Mouse (Mus musculus) mesoderm, embryonic 11.5 days (tissue): ENCODE results near the gene Btd.
"Not testable (repeated sequence)": the region's sequence is repeated elsewhere in the genome, so short reads cannot be mapped to it uniquely, and the experiment has no call there.

Source experiments
- DNase-seq: peaks from one replicate; pipeline ENCODE4 v3.0.0-alpha.2; 2012; ENCODE audit warnings: low read depth, low spot score

Gene Btd

GRCm38 (mm10) chr14:31640890-31641505 lies at the start of gene Btd, which contains the start of gene Hacl1:
Gene Btd, plus strand, starts transcription at chr14:31641028.
Gene Hacl1, minus strand, starts transcription at chr14:31641286.
- peak; percentile 91 for DNase-seq

- no peak for DNase-seq
Measured at GRCm38 (mm10) chr14:31591243-31591642, 49.6 kb upstream of the Btd start, which contains the start of gene Colq. Gene Colq, minus strand, starts transcription at chr14:31591343.

- DNase-seq: no peak
Measured at GRCm38 (mm10) chr14:31593036-31593435, 47.8 kb upstream of the Btd start.

- DNase-seq: no peak
Measured at GRCm38 (mm10) chr14:31594693-31595092, 46.1 kb upstream of the Btd start.

GRCm38 (mm10) chr14:31596408-31596807 lies 44.4 kb upstream of the Btd start:
- DNase-seq: no peak

- no peak for DNase-seq
Measured at GRCm38 (mm10) chr14:31597446-31597845, 43.4 kb upstream of the Btd start.

GRCm38 (mm10) chr14:31601908-31602615 lies 38.8 kb upstream of the Btd start:
- no peak for DNase-seq

- DNase-seq: not testable (repeated sequence)
Measured at GRCm38 (mm10) chr14:31602616-31602979, 38.2 kb upstream of the Btd start.

GRCm38 (mm10) chr14:31604916-31605315 lies 35.9 kb upstream of the Btd start:
- no peak for DNase-seq

- DNase-seq: no peak
Measured at GRCm38 (mm10) chr14:31605514-31605913, 35.3 kb upstream of the Btd start.

GRCm38 (mm10) chr14:31611986-31612385 lies 28.8 kb upstream of the Btd start:
- DNase-seq: no peak

- DNase-seq: no peak
Measured at GRCm38 (mm10) chr14:31613671-31614070, 27.2 kb upstream of the Btd start.

- DNase-seq: no peak
Measured at GRCm38 (mm10) chr14:31617204-31617603, 23.6 kb upstream of the Btd start.

- DNase-seq: no peak
Measured at GRCm38 (mm10) chr14:31617997-31618396, 22.8 kb upstream of the Btd start.

- no peak for DNase-seq
Measured at GRCm38 (mm10) chr14:31620591-31621223, 20.1 kb upstream of the Btd start.

GRCm38 (mm10) chr14:31622748-31623147 lies 18.1 kb upstream of the Btd start:
- no peak for DNase-seq

- DNase-seq: no peak
Measured at GRCm38 (mm10) chr14:31630677-31631076, 10.2 kb upstream of the Btd start.

GRCm38 (mm10) chr14:31640346-31640889 lies 410 bp upstream of the Btd start, which contains the start of gene Gm49387:
Gene Gm49387, minus strand, starts transcription at chr14:31640878.
- no peak for DNase-seq

- DNase-seq: no peak
Measured at GRCm38 (mm10) chr14:31641506-31642155, 803 bp downstream of the Btd start.

- DNase-seq: no peak
Measured at GRCm38 (mm10) chr14:31644183-31644830, 3.5 kb downstream of the Btd start.

- DNase-seq: no peak
Measured at GRCm38 (mm10) chr14:31644931-31645547, 4.2 kb downstream of the Btd start.
